Mouse (Mus musculus) cerebellum, adult 2 months (tissue): Measurements from ENCODE around the gene Taok3. TPM values are rescaled to one million over a fixed set of nuclear protein-coding genes. Genes with fewer than 3 reads are reported as not detected.

Experiments used
- DNase-seq, 2 experiments: peaks; one replicate each; pipeline ENCODE4 v3.0.0; 2021
- H3K27ac ChIP-seq: fragments of 200-500 bp; 2 replicates; pipeline ENCODE4 v1.5.1; 2012; ENCODE audit warnings: low read length, control low read depth, inconsistent platforms; ENCODE audit not compliant: insufficient read depth
- H3K27me3 ChIP-seq: fragments of 200-500 bp; 2 replicates; pipeline ENCODE4 v1.6.1; 2012; ENCODE audit warnings: inconsistent platforms, mild to moderate bottlenecking, low read length, moderate library complexity; ENCODE audit not compliant: control insufficient read depth, insufficient read depth
- H3K4me1 ChIP-seq: fragments of 200-500 bp; 2 replicates; pipeline ENCODE4 v1.6.1; 2011; ENCODE audit warnings: low read length; ENCODE audit not compliant: control insufficient read depth, insufficient read depth
- H3K4me3 ChIP-seq: fragments of 200-500 bp; replicated peaks from 2 replicates; pipeline ENCODE3; 2011; ENCODE audit warnings: mild to moderate bottlenecking, low read depth, low read length, control low read depth; ENCODE audit not compliant: insufficient read depth
- CTCF ChIP-seq: fragments of 200-500 bp; IDR thresholded peaks from 2 replicates; pipeline ENCODE4 v1.5.1; 2011; ENCODE audit warnings: low read depth, mild to moderate bottlenecking, control low read depth, low read length, moderate library complexity, borderline replicate concordance; ENCODE audit not compliant: insufficient read depth
- POLR2A ChIP-seq: fragments of 200-500 bp; IDR thresholded peaks from 2 replicates; pipeline ENCODE4 v1.6.1; 2011; ENCODE audit warnings: low read length, control low read depth, borderline replicate concordance; ENCODE audit not compliant: insufficient read depth
- WGBS: fragments of 180-500 bp; shearing (Covaris S2); methylation state at CpG from one replicate; pipeline ENCODE4 v1.1.7; 2018; 5-methylcytosine and 5-hydroxymethylcytosine counted together
- polyA plus RNA-seq: library from polyadenylated mRNA; depleted of rRNA; stranded (reverse); fragments of >200 nt; gene quantifications from 2 replicates; pipeline ENCODE4 v1.2.3, GENCODE M21; 2012

The Taok3 gene
- polyA plus RNA-seq, 1 experiment = 43.6 TPM

DNA sequence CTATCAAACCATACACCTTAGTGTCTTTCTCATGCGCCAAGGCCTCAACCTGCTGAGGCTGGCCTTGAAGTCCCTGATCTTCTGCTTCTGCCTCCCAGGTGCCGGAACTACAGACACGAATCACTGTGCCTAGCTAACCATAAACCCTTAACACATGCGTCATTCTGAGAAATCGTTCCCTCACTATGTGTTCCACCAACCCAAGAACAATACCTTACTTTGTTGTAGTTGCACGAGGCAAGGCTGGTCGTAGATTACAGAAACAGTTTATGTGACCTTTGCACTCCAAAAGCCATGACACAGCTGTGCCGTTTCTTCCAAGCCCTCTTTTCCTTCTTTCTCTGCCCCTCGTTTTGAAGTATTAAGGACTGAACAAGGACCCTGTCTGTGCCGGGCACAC lies 40.6 kb downstream of the Taok3 start:
- no peak for DNase-seq
- TF ChIP-seq CTCF = no peak
- no peak for TF ChIP-seq POLR2A
- peaks cover 25% of the 10 kb centered on the region for H3K4me1 ChIP-seq
- no peak overlapping the region for H3K27ac ChIP-seq
- WGBS = 82% methylated on average over 10 of the region's 10 CpGs
- no peak overlapping the region for H3K4me3 ChIP-seq
- no peaks in the 10 kb centered on the region for H3K27me3 ChIP-seq

DNA sequence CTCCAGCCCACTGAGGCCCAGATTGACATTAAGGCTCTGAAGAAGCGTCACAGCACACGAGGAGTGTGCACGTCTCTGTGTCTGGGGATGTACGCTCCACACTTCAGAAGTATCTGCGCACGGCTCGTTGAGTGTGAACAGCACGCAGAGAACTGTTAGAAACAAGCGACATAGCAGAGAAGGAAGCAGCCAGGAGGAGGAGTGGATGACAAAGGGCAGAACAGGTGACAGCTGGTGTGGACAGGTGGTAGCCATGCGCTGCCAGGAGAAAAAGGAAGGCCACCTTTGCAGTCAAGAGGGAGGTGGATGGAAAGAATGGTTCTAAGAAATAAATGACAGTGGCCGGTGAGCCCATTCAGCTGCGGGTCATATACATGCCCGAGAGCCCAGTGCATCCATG lies 43.9 kb downstream of the Taok3 start:
- Histone ChIP-seq H3K27ac (peak overlapping the region; percentile 88), H3K4me3 (peak overlapping the region; percentile 17), H3K27me3 (no peaks in the 10 kb centered on the region), H3K4me1 (peaks cover 52% of the 10 kb centered on the region)
- TF ChIP-seq POLR2A (0 out of 2 replicates have a peak, but pooled peaks have one; percentile 12), CTCF (peak; percentile 11; the same call in 1 of the 2 replicates)
- 14% methylated on average over 13 of the region's 13 CpGs for WGBS
- peak; percentile 97 to 98 for DNase-seq

DNA sequence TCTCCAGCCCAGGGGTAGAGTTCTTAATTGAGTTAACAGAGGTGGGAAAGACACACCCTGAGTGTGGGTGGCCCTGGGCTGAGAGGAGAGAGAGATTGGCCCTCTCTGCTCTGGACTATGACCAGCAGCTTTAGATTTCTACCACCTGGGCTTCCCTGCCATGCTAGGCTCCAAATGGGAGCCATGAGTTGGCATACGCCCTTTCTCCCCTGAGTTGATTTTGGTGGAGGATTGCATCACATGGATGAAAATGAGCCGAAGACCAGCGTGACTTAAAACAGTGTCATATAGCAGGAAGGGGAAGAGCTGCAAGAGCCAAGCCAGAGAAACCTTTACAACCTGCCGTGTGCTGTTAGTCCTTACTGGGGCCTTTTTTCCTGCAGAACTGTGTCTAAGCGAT lies 44.6 kb downstream of the Taok3 start:
- no peaks in the 10 kb centered on the region for H3K27me3 ChIP-seq
- WGBS = 26% methylated on average over 5 of the region's 5 CpGs
- no peak overlapping the region for H3K4me3 ChIP-seq
- H3K4me1 ChIP-seq = peaks cover 49% of the 10 kb centered on the region
- TF ChIP-seq CTCF (no peak), POLR2A (no peak)
- peak overlapping the region; percentile 54 for H3K27ac ChIP-seq
- peak; percentile 56 to 65 for DNase-seq

DNA sequence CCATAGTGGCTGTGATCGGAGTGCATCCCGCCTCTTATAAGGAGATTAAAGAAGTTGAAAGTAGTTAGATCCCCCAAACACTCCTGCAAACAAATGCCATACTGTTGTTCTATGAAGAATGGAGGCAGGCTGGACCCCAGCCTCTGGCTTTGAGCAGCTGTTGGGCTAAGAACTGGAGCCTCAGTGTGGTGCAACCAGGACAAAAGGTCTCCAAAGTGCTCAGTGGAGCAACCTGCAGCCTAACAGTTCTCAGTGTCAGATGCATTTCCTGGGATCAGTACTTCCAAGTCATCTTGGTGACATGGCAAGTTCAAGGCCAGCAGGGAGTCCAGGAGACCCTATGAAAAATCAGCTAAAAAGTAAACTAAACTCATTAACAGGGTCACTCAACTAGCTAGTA lies 45.0 kb downstream of the Taok3 start:
- Histone ChIP-seq H3K4me3 (no peak overlapping the region), H3K4me1 (peaks cover 47% of the 10 kb centered on the region), H3K27me3 (no peaks in the 10 kb centered on the region), H3K27ac (peak overlapping the region; percentile 54; the same call in 1 of the 2 replicates)
- DNase-seq = no peak
- 98% methylated on average over 2 of the region's 2 CpGs for WGBS
- no peak for TF ChIP-seq CTCF
- no peak for TF ChIP-seq POLR2A

DNA sequence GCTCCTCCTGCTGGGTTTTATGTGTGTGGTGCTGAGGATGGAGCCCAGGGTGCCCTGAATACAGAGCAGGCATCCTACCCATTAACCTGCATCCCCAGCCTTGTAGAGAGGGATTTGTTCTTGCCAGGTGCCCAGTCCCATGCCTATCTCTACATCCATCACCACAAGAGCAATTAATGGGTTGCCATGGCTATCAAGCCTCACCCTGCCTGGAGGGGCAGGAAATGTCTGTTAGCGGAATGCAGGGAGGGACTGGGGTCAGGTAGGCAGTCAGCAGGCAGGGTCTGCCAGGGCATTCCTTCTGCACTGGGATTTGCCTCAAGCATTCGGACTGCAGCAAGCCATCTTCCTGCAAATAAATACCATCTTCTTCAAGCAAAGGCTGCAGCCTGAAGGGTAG lies 46.0 kb downstream of the Taok3 start:
- no peak overlapping the region for H3K4me3 ChIP-seq
- TF ChIP-seq POLR2A = no peak
- TF ChIP-seq CTCF = no peak
- 77% methylated on average over 2 of the region's 2 CpGs for WGBS
- no peak overlapping the region for H3K27ac ChIP-seq
- no peak for DNase-seq
- peaks cover 47% of the 10 kb centered on the region for H3K4me1 ChIP-seq
- H3K27me3 ChIP-seq = no peaks in the 10 kb centered on the region

DNA sequence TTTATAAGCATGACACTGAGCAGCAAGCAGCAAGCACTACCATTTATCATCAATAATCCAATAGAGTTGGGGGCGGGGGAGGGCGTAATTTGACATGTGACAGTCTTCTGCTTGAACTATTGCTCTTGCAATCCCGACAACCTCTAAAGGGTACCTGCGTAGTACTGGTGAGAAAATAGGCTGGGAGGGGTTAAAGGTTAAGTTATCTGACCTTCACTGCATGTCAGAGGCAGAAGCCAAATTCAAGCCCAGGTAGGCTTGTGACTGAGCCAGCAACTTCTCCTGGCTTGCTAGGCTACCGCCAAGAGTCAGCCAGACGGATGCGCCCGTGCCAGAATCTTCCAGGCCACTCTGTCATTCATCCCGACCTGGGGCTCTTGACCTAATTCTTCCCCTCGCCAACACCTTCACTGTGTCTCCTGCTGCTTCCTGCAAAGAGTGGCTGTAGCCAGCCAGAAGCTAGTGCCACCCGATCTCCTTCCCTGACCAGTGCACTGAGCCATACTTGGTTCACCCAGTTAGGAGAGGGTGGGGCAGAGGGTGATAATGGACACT lies 47.0 kb downstream of the Taok3 start:
- DNase-seq = peak; percentile 94 to 99
- no peaks in the 10 kb centered on the region for H3K27me3 ChIP-seq
- 20% methylated on average over 11 of the region's 11 CpGs for WGBS
- H3K4me1 ChIP-seq = peaks cover 47% of the 10 kb centered on the region
- H3K4me3 ChIP-seq = no peak overlapping the region
- TF ChIP-seq CTCF (no peak), POLR2A (no peak)
- H3K27ac ChIP-seq = no peak overlapping the region; the same call in 1 of the 2 replicates

DNA sequence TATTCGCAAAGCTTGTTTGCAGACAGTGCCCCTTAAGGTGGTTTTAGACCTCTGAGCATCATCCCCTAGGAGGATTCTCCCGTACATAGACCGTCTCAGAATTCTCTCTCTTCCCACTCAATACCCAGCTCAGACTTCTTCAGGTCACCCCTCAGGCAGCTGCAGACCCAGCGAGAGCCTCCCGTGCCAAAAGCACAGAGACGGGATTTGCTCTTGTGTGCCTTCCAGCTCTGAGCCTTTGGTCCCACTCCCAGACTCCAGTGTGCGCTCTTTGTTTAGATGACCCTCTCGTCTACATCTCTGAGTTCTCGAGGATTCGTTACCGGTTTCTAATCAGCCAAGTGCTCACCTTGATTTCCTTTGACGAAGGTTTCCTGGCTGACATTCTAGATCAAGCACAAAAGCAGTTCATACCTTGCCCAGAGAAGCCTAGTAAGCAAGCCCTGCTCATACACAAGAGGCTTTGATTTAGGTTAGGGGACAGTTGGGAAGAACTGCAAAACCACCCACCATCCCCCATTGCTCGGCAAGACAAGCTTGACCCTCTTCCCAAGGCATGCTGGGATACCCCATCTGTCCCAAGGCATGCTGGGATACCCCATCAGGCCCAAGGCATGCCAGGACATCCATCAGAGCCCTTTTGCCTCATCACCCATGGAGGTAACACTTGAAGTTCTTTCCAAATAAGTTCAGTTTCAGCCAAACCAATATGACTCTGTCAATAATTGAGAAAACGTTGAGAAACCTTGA lies 48.6 kb downstream of the Taok3 start:
- peak in 1 of 2 experiments; percentile 26 for DNase-seq
- Histone ChIP-seq H3K4me3 (no peak overlapping the region), H3K4me1 (peaks cover 42% of the 10 kb centered on the region), H3K27ac (no peak overlapping the region), H3K27me3 (no peaks in the 10 kb centered on the region)
- WGBS = 51% methylated on average over 14 of the region's 14 CpGs
- no peak for TF ChIP-seq POLR2A
- no peak for TF ChIP-seq CTCF

DNA sequence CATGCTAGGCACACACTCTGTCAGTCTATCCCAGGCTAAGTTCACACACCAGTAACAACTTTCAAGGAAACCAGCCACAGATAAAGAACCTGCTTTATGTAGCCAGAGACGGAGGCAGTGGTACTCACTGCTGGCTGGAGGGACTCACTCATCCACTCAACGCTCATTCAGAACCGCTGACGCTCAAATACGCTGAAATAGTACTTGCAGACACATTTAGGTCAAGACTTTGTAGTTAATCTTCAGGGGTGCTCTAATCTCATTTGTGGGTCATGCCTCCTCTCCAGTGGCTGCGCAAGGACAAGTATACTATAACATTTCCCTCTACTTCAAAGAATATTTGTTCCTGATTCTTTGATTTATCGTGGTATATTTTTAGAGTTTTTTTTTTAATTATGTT lies 54.1 kb downstream of the Taok3 start:
- Histone ChIP-seq H3K27ac (no peak overlapping the region), H3K4me1 (no peaks in the 10 kb centered on the region), H3K4me3 (no peak overlapping the region), H3K27me3 (no peaks in the 10 kb centered on the region)
- no peak for DNase-seq
- TF ChIP-seq CTCF (no peak), POLR2A (no peak)
- whole genome bisulfite sequencing = 95% methylated on average over 7 of the region's 7 CpGs
